Mouse (Mus musculus): ENCODE results near the gene Vmn1r185. TPM values are rescaled to one million over a fixed set of nuclear protein-coding genes. Genes with fewer than 3 reads are reported as not detected.
"Not testable (repeated sequence)": the region's sequence is repeated elsewhere in the genome, so short reads cannot be mapped to it uniquely, and the experiment has no call there.

The Vmn1r185 gene
- total RNA-seq (2021), result not detected
- long read RNA-seq, result 0 reads

DNA sequence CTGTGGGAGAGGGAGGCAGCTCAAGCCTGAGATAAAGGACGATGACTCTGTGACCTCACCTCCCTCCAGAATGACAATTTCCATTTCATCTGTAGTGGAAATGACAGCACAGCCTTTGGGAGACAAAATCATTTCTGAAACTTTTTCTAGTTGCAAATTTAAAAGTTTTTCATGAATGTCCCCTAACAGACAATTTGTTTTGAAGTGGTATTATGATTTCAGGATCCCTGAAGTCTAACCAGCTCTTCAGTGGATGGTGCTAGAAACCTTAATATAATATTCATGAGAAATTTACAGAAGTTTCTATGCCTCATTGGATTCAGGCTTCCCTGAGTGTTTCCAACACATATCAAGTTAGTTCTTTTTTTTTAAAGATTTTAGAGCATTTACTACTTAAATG, at the start of gene Vmn1r185:
Gene Vmn1r185, minus strand, starts transcription at position 101 of the 400 bp plus-strand sequence.
- not testable (repeated sequence) for DNase-seq (ENCODE audit: low spot score in 2 of 2)

GRCm38 (mm10) chr7:26667466-26667865, 49.2 kb upstream of the Vmn1r185 start:
- not testable (repeated sequence) for DNase-seq (ENCODE audit: low spot score in 2 of 2)

- DNase-seq (ENCODE audit: low spot score in 2 of 2), result no peak
These were observed 47.7 kb upstream of the Vmn1r185 start for GRCm38 (mm10) chr7:26666011-26666410.

DNA sequence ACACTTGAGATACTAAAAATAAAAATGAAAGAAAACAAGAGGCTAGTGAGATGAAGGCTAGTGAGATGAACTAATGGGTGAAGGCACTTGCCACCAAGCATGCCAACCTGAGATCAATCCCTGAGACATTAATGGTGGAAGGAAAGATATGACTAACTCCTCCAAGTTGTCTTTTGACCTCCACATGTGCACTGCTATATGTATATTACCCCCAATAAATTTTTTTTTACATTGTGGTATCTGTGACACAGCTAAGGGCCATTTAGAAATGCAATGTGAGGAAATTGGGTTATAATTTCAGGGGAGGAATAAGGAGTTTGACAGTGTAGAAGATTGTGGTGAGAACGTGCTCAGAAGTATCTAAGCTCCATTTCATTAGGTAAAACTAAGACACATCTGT, 28.5 kb downstream of the Vmn1r185 start:
- DNase-seq (ENCODE audit: low spot score in 2 of 2), result no peak

DNA sequence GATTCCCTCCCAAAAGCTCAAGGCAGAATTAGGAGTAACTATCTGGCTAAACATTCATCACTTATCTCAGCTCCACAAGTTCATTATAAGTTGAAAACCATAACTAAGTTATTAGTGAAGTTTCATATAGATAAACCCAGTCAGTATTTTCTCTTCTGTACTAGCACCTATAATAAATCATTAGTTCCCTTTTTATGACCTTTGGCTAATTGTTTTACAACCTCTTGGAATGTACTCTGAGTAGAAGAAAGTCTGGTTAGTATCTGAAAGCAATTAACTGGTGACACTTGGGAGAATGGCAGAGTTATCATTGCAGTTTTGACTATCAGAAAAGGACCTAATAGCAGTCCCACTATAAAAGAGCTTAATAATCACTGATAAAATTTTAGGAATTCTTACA, 29.2 kb downstream of the Vmn1r185 start:
- DNase-seq (ENCODE audit: low spot score in 2 of 2), result no peak

Other genes starting within 250 kb of the Vmn1r185 start
- gene Nlrp9c, start 214.8 kb downstream of the Vmn1r185 start, total RNA-seq (2021), result not detected
- not detected for gene Nlrp4a, start 183.4 kb downstream of the Vmn1r185 start, total RNA-seq (2021)
- gene Nlrp9a, start 83.4 kb downstream of the Vmn1r185 start, total RNA-seq (2021), result not detected
- not detected for gene Cyp2b23, start 68.0 kb upstream of the Vmn1r185 start, total RNA-seq (2021)
- gene Cyp2b19, start 138.7 kb upstream of the Vmn1r185 start, total RNA-seq (2021), result not detected
- not detected for gene Cyp2g1, start 190.4 kb upstream of the Vmn1r185 start, total RNA-seq (2021)
- gene Cyp2a5, start 216.8 kb upstream of the Vmn1r185 start, total RNA-seq (2021), result under 1 TPM in 1 of 2 experiments, not detected in 1; 0.32 TPM